Mouse (Mus musculus) erythroblast, embryonic 14.5 days (primary cell): ENCODE data around the gene Lim2.

Experiments
- GATA1 ChIP-seq: IDR thresholded peaks from 2 replicates; pipeline ENCODE4 v1.6.1; 2012; ENCODE audit warnings: low read length, inconsistent platforms, mixed read lengths
- TAL1 ChIP-seq: IDR thresholded peaks from 3 replicates; pipeline ENCODE4 v1.6.1; 2012; ENCODE audit warnings: low read length, inconsistent platforms, mixed read lengths

DNA sequence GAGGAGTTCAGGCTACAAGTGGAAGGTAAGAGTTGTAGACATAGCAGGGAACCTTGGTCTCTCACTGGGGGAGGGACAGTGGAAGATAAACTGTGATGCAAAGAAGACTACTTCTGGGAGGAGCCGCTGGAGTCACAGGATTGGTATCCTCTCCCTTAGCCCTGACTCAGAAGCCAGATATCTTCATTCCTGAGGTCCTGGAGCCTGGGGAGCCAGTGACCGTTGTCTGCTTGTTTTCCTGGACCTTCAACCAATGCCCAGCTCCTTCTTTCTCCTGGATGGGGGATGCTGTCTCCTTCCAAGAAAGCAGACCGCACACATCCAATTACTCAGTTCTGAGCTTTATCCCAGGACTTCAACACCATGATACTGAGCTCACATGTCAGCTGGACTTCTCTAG, 18.4 kb upstream of the Lim2 start:
- TF ChIP-seq GATA1 (no peak), TAL1 (no peak)
